Mouse (Mus musculus) intestine, embryonic 16.5 days (tissue): ENCODE measurements around the gene Slc7a14. TPM values are rescaled to one million over a fixed set of nuclear protein-coding genes. Genes with fewer than 3 reads are reported as not detected.

ENCODE experiments used
- ATAC-seq: fragments of 200-750 bp; cut with Nextera tagmentation; 2 replicates; pipeline ENCODE4 v1.8.0; 2017; ENCODE audit warnings: moderate TSS enrichment, moderate library complexity
- H3K27ac ChIP-seq: fragments of 300-500 bp; sonication (generic); 2 replicates; pipeline ENCODE4 v1.5.1; 2014; ENCODE audit warnings: mild to moderate bottlenecking, low read length
- H3K27me3 ChIP-seq: fragments of 300-500 bp; sonication (generic); replicated peaks from 2 replicates; pipeline ENCODE4 v1.6.1; 2014; ENCODE audit warnings: low read length, control low read depth, mixed read lengths; ENCODE audit not compliant: control insufficient read depth, insufficient read depth
- H3K36me3 ChIP-seq: fragments of 300-500 bp; sonication (generic); 2 replicates; pipeline ENCODE4 v1.6.1; 2014; ENCODE audit warnings: low read length, control low read depth; ENCODE audit not compliant: control insufficient read depth, insufficient read depth
- H3K4me1 ChIP-seq: fragments of 300-500 bp; sonication (generic); 2 replicates; pipeline ENCODE4 v1.6.1; 2014; ENCODE audit warnings: low read length, control low read depth, mixed read lengths; ENCODE audit not compliant: control insufficient read depth, insufficient read depth
- H3K4me2 ChIP-seq: fragments of 300-500 bp; sonication (generic); 2 replicates; pipeline ENCODE4 v1.6.1; 2014; ENCODE audit warnings: low read depth, low read length, control low read depth
- H3K4me3 ChIP-seq: fragments of 300-500 bp; sonication (generic); 2 replicates; pipeline ENCODE4 v1.5.1; 2014; ENCODE audit warnings: mild to moderate bottlenecking, low read length
- H3K9ac ChIP-seq: fragments of 300-500 bp; sonication (generic); 2 replicates; pipeline ENCODE4 v1.6.1; 2014; ENCODE audit warnings: low read depth, low read length
- H3K9me3 ChIP-seq: fragments of 300-500 bp; sonication (generic); 2 replicates; pipeline ENCODE4 v1.6.1; 2016; ENCODE audit warnings: low read length, control low read depth; ENCODE audit not compliant: control insufficient read depth
- WGBS: fragments of 180-500 bp; shearing (Covaris S2); extraction: QIAGEN DNeasy Blood & Tissue Kit; methylation state at CpG from one replicate; pipeline ENCODE4 v1.1.7; 2014; 5-methylcytosine and 5-hydroxymethylcytosine counted together
- polyA plus RNA-seq: library from polyadenylated mRNA; unstranded; fragments of >200 nt; fragmentation: Nextera tagmentation; extraction: Ambion mirVana; gene quantifications from 2 replicates; pipeline ENCODE4 v1.2.1, GENCODE M21; 2015

The Slc7a14 gene
- polyA plus RNA-seq, 1 experiment from 2014 or later: 0.59 TPM

GRCm38 (mm10) chr3:31156126-31156525, 154.1 kb downstream of the Slc7a14 start:
- ATAC-seq: no peak
- Histone ChIP-seq H3K4me3 (no peak overlapping the region), H3K9me3 (no peaks in the 10 kb centered on the region), H3K9ac (no peak overlapping the region), H3K4me2 (no peak overlapping the region), H3K27ac (no peak overlapping the region), H3K4me1 (no peaks in the 10 kb centered on the region), H3K27me3 (no peaks in the 10 kb centered on the region), H3K36me3 (no peaks in the 10 kb centered on the region)
- WGBS: 64% methylated on average over 3 of the region's 3 CpGs

Other genes starting within 250 kb of the Slc7a14 start
- 14.2 and 15.9 TPM in 2 replicates for gene Skil, start 215.3 kb downstream of the Slc7a14 start, polyA plus RNA-seq
- 4.4 and 5.2 TPM in 2 replicates for gene Cldn11, start 160.5 kb downstream of the Slc7a14 start, polyA plus RNA-seq